Mouse (Mus musculus) mature B cell (primary cell): Measurements from ENCODE around the gene Exoc3l2.

Source experiments
- in situ Hi-C: fragments of 300-500 bp; cut with MboI; formaldehyde crosslinking; loops from 2 replicates; pipeline ENCODE4 v1.14.3; 2019

The Exoc3l2 gene

DNA sequence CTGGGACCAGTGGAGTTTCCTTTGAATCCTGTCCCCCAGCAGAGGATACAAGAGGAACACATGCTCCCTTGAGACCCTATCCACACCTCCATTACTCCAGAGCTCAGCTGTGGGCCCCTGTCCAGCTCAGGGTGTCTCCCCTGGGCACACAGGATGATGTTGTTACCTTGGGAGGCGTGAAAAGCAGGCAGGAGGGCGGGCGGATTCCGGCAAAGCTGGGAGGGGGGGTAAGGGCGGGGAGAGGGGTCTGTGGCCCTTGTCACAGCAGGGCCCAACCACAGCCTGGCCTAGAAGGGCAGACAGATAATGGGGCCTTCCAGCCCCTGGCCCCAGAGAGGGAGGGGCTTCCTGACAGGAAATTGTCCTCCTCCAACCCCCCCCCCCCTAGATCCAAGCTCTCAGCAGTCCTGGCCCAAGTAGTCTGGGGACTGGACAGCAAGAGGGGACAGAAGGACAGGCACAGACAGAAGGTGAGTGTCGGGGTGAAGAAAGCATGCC is at the start of gene Exoc3l2:
TSS of gene Exoc3l2 (plus strand) at position 448 of the 498 bp plus-strand sequence.
- in situ Hi-C loops: no loop called here

DNA sequence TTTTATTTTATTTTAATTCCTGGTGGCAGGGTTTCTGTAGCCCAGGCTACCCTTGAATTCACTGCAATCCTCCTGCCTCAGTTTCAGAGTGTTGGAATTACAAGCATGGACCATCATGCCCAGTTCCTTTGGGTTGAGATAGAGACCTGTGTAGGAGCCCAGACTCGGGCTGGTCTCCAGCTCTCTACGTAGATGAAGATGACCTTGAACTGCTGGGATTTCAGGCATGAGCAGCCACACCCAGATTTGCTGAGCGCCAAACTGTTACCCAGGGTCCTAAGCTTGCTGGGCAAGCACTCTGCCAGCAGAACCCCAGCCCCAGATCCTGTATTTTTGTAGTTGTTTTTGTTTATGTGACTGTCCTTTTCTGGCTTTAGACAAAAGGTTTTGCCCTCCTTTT is 49.6 kb upstream of the Exoc3l2 start:
- in situ Hi-C loops: no loop called here

GRCm38 (mm10) chr7:19416590-19416989 is 46.5 kb upstream of the Exoc3l2 start:
- in situ Hi-C loops: no loop called here

DNA sequence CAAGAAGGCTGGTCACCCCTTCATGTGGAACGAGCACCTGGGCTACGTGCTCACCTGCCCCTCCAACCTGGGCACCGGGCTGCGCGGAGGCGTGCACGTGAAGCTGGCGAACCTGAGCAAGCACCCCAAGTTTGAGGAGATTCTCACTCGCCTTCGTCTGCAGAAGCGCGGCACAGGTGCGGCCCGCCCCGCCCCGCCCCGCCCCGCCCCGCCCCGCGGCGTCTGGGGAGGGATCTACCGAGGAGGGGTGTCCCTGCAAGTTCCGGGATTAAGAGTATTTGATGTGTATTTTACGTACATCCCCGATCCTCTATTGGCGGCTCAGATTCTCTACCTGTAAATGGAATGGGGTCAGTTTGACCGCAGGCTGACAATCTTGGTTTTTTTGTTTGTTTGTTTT is 43.0 kb upstream of the Exoc3l2 start:
- in situ Hi-C loops: no loop called here

DNA sequence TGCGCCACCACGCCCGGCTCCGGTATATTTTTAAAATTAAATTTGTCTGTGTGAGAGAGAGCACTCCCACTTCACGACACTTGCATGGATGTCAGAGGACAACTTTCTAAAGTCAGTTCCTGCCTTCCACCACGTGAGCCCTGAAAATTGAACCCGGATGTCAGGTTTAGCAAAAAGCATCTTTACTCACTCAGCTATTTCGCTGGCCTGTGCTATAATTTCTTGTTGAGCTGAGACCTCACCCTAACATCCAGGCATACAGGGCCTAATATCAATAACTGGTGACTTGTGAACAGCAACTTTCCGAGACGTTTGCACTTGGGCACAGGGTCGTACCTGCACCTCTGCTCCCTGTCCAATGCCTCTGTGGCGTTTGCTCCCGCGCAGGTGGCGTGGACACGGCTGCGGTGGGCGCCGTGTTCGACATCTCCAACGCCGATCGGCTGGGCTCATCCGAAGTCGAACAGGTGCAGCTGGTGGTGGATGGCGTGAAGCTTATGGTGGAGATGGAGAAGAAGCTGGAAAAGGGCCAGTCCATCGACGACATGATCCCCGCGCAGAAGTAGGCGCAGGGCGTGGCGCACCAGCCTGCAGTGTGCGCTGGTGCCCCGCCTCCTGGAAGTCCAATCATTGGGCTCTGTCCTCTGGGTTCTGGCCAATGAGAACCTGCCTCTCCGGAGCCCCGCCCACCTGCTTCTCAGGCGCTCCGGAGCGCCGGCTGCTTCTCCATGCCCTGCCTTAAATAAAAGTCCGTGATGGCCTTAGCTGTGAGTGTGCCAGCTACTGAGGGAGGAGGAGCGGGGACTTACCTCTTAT is 42.1 kb upstream of the Exoc3l2 start:
- in situ Hi-C loops: no loop called here

- in situ Hi-C loops: no loop called here
These were observed 40.0 kb upstream of the Exoc3l2 start for GRCm38 (mm10) chr7:19423083-19423482.

GRCm38 (mm10) chr7:19424051-19424450 is 39.1 kb upstream of the Exoc3l2 start:
- in situ Hi-C loops: no loop called here

- in situ Hi-C loops: no loop called here
These were observed 36.8 kb upstream of the Exoc3l2 start for GRCm38 (mm10) chr7:19426349-19426748.

GRCm38 (mm10) chr7:19426888-19427287 is 36.2 kb upstream of the Exoc3l2 start:
- in situ Hi-C loops: no loop called here

DNA sequence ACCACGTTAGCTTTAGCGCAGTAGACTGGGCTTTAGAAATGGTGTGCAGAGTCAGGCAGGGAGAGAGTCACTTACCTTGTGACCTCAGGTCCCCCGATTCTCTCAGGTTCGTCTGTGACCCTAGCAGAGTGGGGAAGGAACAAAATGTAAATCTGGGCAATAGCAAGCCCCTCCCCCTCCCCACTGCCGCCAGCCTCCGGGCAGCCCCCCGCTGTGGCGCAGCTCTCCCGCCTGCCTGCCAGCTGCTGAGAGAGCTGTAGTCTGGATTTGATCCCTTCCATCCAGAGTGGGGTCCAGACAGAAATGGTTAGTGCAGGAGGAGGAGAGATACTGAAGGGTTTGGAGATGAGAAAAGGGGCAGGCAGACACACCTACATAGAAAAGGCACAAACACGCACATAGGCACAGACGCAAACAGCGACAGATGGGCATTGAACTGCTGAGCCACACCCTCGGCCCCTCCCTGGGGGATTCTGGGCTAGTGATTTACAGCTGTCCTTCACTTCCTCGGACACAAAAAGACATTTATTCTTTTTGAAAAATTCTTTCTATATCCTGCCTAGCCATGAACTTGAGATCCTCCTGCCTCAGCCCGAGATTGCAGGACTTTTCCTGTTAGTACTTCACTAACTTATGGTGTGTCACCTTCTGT is 35.0 kb upstream of the Exoc3l2 start:
- in situ Hi-C loops: no loop called here

DNA sequence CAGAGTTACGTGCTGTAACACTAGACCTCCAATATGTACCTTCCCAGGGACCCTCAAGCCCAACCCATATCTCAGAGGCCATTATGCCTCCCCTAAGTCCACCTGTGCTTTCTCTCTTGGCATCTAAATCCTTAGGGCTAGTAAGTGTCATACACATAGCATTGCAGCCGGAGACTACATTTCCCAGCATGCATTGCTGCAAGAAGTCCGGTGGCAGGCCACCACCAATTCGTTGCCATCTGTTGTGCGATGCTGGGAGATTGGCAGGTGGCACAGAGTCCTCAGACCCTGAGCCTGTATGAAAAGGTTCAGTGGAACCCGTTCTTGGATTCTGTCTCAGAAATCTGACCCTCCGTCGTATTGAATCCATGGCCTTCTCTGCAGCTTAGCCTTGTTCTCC is 33.4 kb upstream of the Exoc3l2 start:
- in situ Hi-C loops: no loop called here

- in situ Hi-C loops: no loop called here
These were observed 32.7 kb upstream of the Exoc3l2 start for GRCm38 (mm10) chr7:19430402-19430801.

DNA sequence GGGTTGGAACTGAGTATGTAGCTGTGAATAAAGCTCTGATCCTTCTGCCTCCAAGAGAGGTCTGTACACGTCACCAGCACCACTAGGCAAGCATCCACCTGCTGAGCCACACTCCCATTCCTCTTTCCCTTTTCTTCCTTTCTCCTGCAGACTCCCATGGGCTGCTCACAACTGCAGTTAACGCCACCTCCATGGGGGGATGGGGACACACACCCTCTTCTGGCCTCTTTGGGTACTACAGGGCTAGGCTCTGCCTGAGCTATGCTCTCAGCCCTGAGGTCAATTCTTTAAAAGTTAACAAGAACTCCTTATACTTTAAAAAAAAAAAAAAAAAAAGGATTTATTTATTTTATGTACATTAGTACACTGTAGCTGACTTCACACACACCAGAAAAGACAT is 30.7 kb upstream of the Exoc3l2 start:
- in situ Hi-C loops: no loop called here

GRCm38 (mm10) chr7:19436276-19436675 is 26.9 kb upstream of the Exoc3l2 start:
- in situ Hi-C loops: no loop called here

DNA sequence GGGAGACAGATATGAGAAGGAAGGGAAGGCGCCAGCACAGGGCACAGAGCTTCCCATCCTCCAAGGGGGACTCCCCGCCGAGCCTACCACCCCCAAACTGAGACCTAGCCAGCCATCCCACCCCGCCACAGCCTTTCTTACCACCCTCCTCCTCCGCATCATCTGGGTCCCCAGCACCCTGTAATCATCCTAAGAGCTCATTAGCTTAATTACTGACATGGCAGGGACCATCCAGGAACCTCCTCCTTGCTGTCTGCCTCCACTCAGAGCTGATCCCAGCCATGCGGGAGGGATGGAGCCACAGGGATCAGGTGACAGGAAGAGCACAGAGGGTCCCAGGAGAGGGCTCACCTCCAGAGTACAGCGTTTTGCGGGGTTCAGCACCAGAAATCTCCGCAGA is 26.1 kb upstream of the Exoc3l2 start:
- in situ Hi-C loops: no loop called here

DNA sequence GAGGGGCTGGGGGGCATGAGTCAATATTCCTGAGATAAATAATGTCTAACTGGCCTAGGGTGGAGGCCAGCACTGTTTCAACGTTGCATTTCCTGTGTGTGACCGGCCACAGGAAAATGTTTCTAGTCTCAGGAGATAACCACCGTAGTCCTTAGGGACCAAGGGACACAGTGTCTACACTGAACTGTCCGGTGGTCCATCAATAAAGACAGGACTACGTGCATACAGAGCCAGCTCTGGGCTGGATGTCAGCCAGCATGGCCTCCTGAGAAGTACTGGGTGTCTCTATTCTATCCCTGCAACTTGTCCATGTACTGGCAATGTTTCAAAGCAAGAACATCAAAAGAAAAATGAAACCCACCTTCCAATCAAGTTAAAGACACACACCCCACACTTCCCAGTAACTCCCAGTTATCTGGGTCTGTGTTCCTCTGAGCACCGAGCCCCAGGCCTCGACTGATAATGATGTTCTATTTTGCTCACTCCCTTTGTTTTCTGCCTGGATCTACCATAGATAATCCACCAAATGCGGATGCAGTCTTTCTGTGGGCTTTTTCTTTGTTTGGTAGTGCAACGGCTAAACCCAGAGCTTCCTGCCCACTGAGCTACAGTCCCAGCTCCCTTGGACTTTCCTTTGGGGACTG is 21.6 kb upstream of the Exoc3l2 start:
- in situ Hi-C loops: no loop called here

DNA sequence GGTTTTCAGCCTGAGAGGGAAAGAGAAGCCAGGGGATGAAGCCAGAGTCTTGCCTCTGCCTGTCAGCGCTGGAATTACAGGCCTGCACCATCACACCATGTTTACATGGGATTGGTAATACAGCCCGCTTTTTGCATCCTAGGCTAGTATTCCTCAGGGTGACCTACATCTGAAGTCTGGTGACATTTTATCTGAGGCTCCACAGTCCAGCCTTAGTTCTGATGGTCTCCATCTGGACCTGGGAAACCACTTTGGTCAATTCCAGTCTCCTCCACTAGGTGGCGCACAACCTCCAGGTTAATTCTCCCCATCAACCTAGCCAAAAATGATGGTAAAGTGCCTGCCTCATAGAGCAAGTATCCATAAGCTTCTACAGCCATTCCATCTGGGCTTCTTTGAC is 19.8 kb upstream of the Exoc3l2 start:
- in situ Hi-C loops: no loop called here

DNA sequence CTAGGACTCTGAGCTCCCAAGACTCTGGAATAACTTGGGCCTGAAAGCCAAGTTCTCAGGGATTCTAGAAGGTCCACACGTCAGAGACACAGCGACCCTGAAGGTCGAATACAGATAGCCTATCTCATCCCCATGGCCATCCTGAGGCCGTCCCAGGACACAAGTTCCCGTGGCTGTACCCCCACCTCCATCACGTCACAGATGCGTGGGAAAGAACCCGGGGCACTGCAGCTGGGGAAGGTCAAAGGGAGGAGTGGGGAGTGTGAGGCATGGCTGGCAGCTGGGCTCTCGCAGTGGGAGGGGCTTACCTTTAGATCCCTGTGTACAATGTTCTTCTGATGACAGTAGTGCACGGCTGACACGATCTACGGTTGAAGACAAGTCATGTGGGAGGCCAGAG is 18.3 kb upstream of the Exoc3l2 start:
- in situ Hi-C loops: no loop called here

GRCm38 (mm10) chr7:19447689-19448088 is 15.4 kb upstream of the Exoc3l2 start:
- in situ Hi-C loops: no loop called here

DNA sequence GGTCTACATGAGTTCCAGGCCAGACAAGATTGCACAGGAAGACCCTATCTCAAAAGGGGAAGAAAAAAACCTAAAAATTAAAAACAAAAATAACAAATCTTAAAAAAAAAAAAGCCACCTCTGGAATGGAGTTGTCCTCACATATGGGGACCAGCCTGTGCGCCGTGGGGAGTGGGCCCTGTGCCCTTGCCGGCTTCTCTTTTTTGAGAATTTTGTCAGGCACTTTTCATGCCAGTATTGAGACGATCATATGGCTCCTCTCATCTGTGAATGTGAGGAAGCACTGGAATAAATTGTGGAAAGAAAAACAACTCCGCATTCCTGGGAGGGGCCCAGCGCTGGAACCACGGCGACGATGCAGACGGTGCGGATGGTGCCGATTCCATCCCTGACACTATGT is 14.0 kb upstream of the Exoc3l2 start:
- in situ Hi-C loops: no loop called here

GRCm38 (mm10) chr7:19455186-19455585 is 7.9 kb upstream of the Exoc3l2 start:
- in situ Hi-C loops: no loop called here

DNA sequence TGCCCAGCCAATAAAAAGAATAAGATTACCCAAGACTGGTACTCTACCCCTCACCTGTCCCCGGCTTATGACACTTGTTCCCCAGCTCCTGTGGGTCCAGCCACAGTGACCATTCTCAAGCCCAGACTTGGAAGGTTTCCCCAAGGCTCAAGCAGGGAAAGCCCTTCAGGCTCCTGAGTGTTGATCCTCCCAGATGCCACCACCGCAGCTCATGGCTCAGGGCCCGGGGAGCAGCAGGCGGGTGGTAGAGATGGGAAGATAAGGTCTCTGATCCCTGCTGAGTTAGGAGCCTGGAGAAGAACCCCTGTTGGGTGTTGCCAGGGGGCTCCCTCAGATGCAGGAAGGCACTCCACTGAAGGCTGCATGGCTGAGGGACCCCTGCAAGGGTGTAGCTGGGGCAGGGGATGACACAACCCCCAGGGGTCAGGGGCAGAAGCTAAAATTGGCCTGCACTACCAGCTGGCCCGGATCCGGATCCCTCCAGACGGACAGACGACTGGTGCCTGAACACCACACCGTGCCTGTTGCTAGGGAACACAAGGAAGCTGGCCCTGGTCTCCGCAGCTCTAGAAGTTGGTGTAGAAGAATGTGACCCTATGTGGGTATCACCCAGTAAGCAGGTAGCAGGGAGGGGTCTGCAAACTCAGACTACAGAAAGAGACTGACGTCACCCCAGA is 7.2 kb upstream of the Exoc3l2 start:
- in situ Hi-C loops: no loop called here
